Mouse (Mus musculus) lung, adult 2 months (tissue): Measurements from ENCODE around the gene Olfr613. TPM values are rescaled to one million over a fixed set of nuclear protein-coding genes. Genes with fewer than 3 reads are reported as not detected.
"Not testable (repeated sequence)": the region's sequence is repeated elsewhere in the genome, so short reads cannot be mapped to it uniquely, and the experiment has no call there.

ENCODE experiments used
- DNase-seq: peaks from one replicate; pipeline ENCODE4 v3.0.0; 2022
- H3K4me1 ChIP-seq: fragments of 200-500 bp; 2 replicates; pipeline ENCODE4 v1.6.1; 2011; ENCODE audit warnings: low read length; ENCODE audit not compliant: control insufficient read depth, insufficient read depth
- H3K4me3 ChIP-seq: fragments of 200-500 bp; replicated peaks from 2 replicates; pipeline ENCODE3; 2011; ENCODE audit warnings: low read depth, mild to moderate bottlenecking, control low read depth, low read length; ENCODE audit errors: extremely low read depth
- CTCF ChIP-seq: fragments of 200-500 bp; IDR thresholded peaks from 2 replicates; pipeline ENCODE4 v1.5.1; 2011; ENCODE audit warnings: mild to moderate bottlenecking, low read length, control low read depth; ENCODE audit not compliant: insufficient read depth
- POLR2A ChIP-seq: fragments of 200-500 bp; IDR thresholded peaks from 2 replicates; pipeline ENCODE4 v1.6.1; 2011; ENCODE audit warnings: low read depth, mild to moderate bottlenecking, control low read depth, low read length, borderline replicate concordance; ENCODE audit errors: extremely low read depth
- WGBS: fragments of 180-500 bp; shearing (Covaris S2); methylation state at CpG from one replicate; pipeline ENCODE4 v1.1.7; 2018; 5-methylcytosine and 5-hydroxymethylcytosine counted together
- polyA plus RNA-seq: library from polyadenylated mRNA; depleted of rRNA; stranded (reverse); fragments of >200 nt; gene quantifications from 2 replicates; pipeline ENCODE4 v1.2.3, GENCODE M21; 2012; rRNA removed

Olfr613 gene
- not detected in 2 replicates for polyA plus RNA-seq

GRCm38 (mm10) chr7:103547774-103548173 lies at the start of gene Olfr613:
Olfr613 (plus strand) TSS chr7:103548074.
- 51% methylated on average over 2 of the region's 2 CpGs for WGBS
- no peak for DNase-seq
- no peaks in the 10 kb centered on the region for H3K4me1 ChIP-seq
- H3K4me3 ChIP-seq, result no peak within 1 kb of the TSS
- TF ChIP-seq POLR2A, result no peak
- TF ChIP-seq CTCF, result no peak

- H3K4me3 ChIP-seq, result no peak within 1 kb of the TSS
- TF ChIP-seq CTCF (no peak), POLR2A (no peak)
- H3K4me1 ChIP-seq, result no peaks in the 10 kb centered on the region
- WGBS, result 82% methylated on average over 2 of the region's 2 CpGs
- DNase-seq, result no peak
Measured at GRCm38 (mm10) chr7:103512022-103512421, 35.9 kb upstream of the Olfr613 start, which contains the start of gene Olfr610. Olfr610 (minus strand) TSS chr7:103512122.

GRCm38 (mm10) chr7:103520746-103521145 lies 27.1 kb upstream of the Olfr613 start, which contains the start of gene Olfr611:
Olfr611 (minus strand) TSS chr7:103520846.
- not testable (repeated sequence) for DNase-seq, H3K4me3 ChIP-seq, H3K4me1 ChIP-seq
- WGBS, result 56% methylated on average over 1 of the region's 1 CpGs

GRCm38 (mm10) chr7:103542617-103543016 lies 5.3 kb upstream of the Olfr613 start, which contains the start of gene Olfr612:
Olfr612 (minus strand) TSS chr7:103542717.
- not testable (repeated sequence) for DNase-seq, H3K4me3 ChIP-seq, H3K4me1 ChIP-seq
- WGBS, result 71% methylated on average over 2 of the region's 2 CpGs

- H3K4me1 ChIP-seq, result no peaks in the 10 kb centered on the region
- TF ChIP-seq CTCF (no peak), POLR2A (no peak)
- 82% methylated on average over 2 of the region's 2 CpGs for WGBS
- no peak for DNase-seq
- H3K4me3 ChIP-seq, result no peak within 1 kb of the TSS
Measured at GRCm38 (mm10) chr7:103555779-103556178, 7.9 kb downstream of the Olfr613 start, which contains the start of gene Olfr615. Olfr615 (plus strand) TSS chr7:103556079.

GRCm38 (mm10) chr7:103569043-103569442 lies 21.2 kb downstream of the Olfr613 start, which contains the start of gene Olfr616:
Olfr616 (minus strand) TSS chr7:103569143.
- Histone ChIP-seq H3K4me3 (no peak within 1 kb of the TSS), H3K4me1 (no peaks in the 10 kb centered on the region)
- WGBS, result 72% methylated on average over 3 of the region's 3 CpGs
- DNase-seq, result no peak
- no peak for TF ChIP-seq POLR2A
- TF ChIP-seq CTCF, result no peak

GRCm38 (mm10) chr7:103572761-103573160 lies 24.9 kb downstream of the Olfr613 start, which contains the start of gene Olfr617:
Olfr617 (plus strand) TSS chr7:103573061.
- DNase-seq, result no peak
- Histone ChIP-seq H3K4me3 (no peak within 1 kb of the TSS), H3K4me1 (no peaks in the 10 kb centered on the region)
- WGBS, result 69% methylated on average over 1 of the region's 1 CpGs
- no peak for TF ChIP-seq POLR2A
- no peak for TF ChIP-seq CTCF

GRCm38 (mm10) chr7:103589803-103590202 lies 41.9 kb downstream of the Olfr613 start, which contains the start of gene Olfr618:
Olfr618 (plus strand) TSS chr7:103590103.
- 50% methylated on average over 2 of the region's 2 CpGs for WGBS
- H3K4me3 ChIP-seq, result no peak within 1 kb of the TSS
- no peaks in the 10 kb centered on the region for H3K4me1 ChIP-seq
- DNase-seq, result no peak
- TF ChIP-seq CTCF (no peak), POLR2A (no peak)

GRCm38 (mm10) chr7:103600275-103600674 lies 52.4 kb downstream of the Olfr613 start, which contains the start of gene Olfr619:
Olfr619 (plus strand) TSS chr7:103600575.
- no peaks in the 10 kb centered on the region for H3K4me1 ChIP-seq
- TF ChIP-seq POLR2A (no peak), CTCF (no peak)
- H3K4me3 ChIP-seq, result no peak within 1 kb of the TSS
- DNase-seq, result no peak

Other genes with a start within 250 kb of the Olfr613 start
- gene Olfr596, start 242.4 kb upstream of the Olfr613 start, polyA plus RNA-seq, result not detected in 2 replicates
- gene Olfr597, start 231.8 kb upstream of the Olfr613 start, polyA plus RNA-seq, result not detected in 2 replicates
- not detected in 2 replicates for gene Olfr598, start 224.5 kb upstream of the Olfr613 start, polyA plus RNA-seq
- gene Olfr599, start 212.2 kb upstream of the Olfr613 start, polyA plus RNA-seq, result not detected in 2 replicates
- gene Olfr600, start 198.4 kb upstream of the Olfr613 start, polyA plus RNA-seq, result not detected in 2 replicates
- not detected in 2 replicates for gene Olfr601, start 185.4 kb upstream of the Olfr613 start, polyA plus RNA-seq
- gene Olfr603, start 161.9 kb upstream of the Olfr613 start, polyA plus RNA-seq, result not detected in 2 replicates
- gene Usp17lc, start 133.0 kb upstream of the Olfr613 start, polyA plus RNA-seq, result not detected in 2 replicates
- gene Olfr605, start 102.6 kb upstream of the Olfr613 start, polyA plus RNA-seq, result not detected in 2 replicates
- gene Olfr606, start 99.0 kb upstream of the Olfr613 start, polyA plus RNA-seq, result not detected in 2 replicates
- not detected in 2 replicates for gene Olfr607, start 83.9 kb upstream of the Olfr613 start, polyA plus RNA-seq
- gene Olfr608, start 78.2 kb upstream of the Olfr613 start, polyA plus RNA-seq, result not detected in 2 replicates
- gene Olfr609, start 50.0 kb upstream of the Olfr613 start, polyA plus RNA-seq, result not detected in 2 replicates
- not detected in 2 replicates for gene Olfr610, start 36.0 kb upstream of the Olfr613 start, polyA plus RNA-seq
- not detected in 2 replicates for gene Olfr611, start 27.2 kb upstream of the Olfr613 start, polyA plus RNA-seq
- gene Olfr612, start 5.4 kb upstream of the Olfr613 start, polyA plus RNA-seq, result not detected in 2 replicates
- gene Olfr615, start 8.0 kb downstream of the Olfr613 start, polyA plus RNA-seq, result not detected in 2 replicates
- not detected in 2 replicates for gene Olfr616, start 21.1 kb downstream of the Olfr613 start, polyA plus RNA-seq
- gene Olfr617, start 25.0 kb downstream of the Olfr613 start, polyA plus RNA-seq, result not detected in 2 replicates
- gene Olfr618, start 42.0 kb downstream of the Olfr613 start, polyA plus RNA-seq, result not detected in 2 replicates
- not detected in 2 replicates for gene Olfr619, start 52.5 kb downstream of the Olfr613 start, polyA plus RNA-seq
- not detected in 2 replicates for gene Olfr620, start 64.5 kb downstream of the Olfr613 start, polyA plus RNA-seq
- not detected in 2 replicates for gene Olfr622, start 94.6 kb downstream of the Olfr613 start, polyA plus RNA-seq
- not detected in 2 replicates for gene Olfr623, start 115.6 kb downstream of the Olfr613 start, polyA plus RNA-seq
- gene Olfr624, start 123.1 kb downstream of the Olfr613 start, polyA plus RNA-seq, result not detected in 2 replicates
- not detected in 2 replicates for gene Olfr625-ps1, start 134.6 kb downstream of the Olfr613 start, polyA plus RNA-seq
- gene Olfr243, start 166.6 kb downstream of the Olfr613 start, polyA plus RNA-seq, result not detected in 2 replicates
- not detected in 2 replicates for gene Olfr628, start 182.3 kb downstream of the Olfr613 start, polyA plus RNA-seq
- not detected in 2 replicates for gene Olfr629, start 196.9 kb downstream of the Olfr613 start, polyA plus RNA-seq
- not detected in 2 replicates for gene Olfr630, start 209.3 kb downstream of the Olfr613 start, polyA plus RNA-seq
- not detected in 2 replicates for gene Olfr69, start 223.5 kb downstream of the Olfr613 start, polyA plus RNA-seq
- gene Olfr68, start 231.6 kb downstream of the Olfr613 start, polyA plus RNA-seq, result not detected in 2 replicates
- gene Olfr67, start 243.7 kb downstream of the Olfr613 start, polyA plus RNA-seq, result not detected in 2 replicates